Mouse (Mus musculus) adrenal gland, adult 2 months (tissue): ENCODE data around the gene Gm3453. TPM values are rescaled to one million over a fixed set of nuclear protein-coding genes. Genes with fewer than 3 reads are reported as not detected.
"Not testable (repeated sequence)": the region's sequence is repeated elsewhere in the genome, so short reads cannot be mapped to it uniquely, and the experiment has no call there.

Experiments used
- DNase-seq: peaks from one replicate; pipeline ENCODE4 v3.0.0; 2021
- long read RNA-seq: library from polyadenylated mRNA; stranded (forward); transcript quantifications from one replicate; pipeline ENCODE4 v2.0.0, GENCODE M21; 2021
- polyA plus RNA-seq: library from polyadenylated mRNA; depleted of rRNA; stranded (reverse); fragments of >200 nt; gene quantifications from 2 replicates; pipeline ENCODE4 v1.2.3, GENCODE M21; 2012; rRNA removed
- total RNA-seq, 2 experiments: library from RNA; stranded (reverse); gene quantifications; 2 replicates each; pipeline ENCODE4 v1.2.3; 2021

Gm3453 gene
- total RNA-seq: not detected
- polyA plus RNA-seq: not detected in 2 replicates
- long read RNA-seq: 0 reads

DNA sequence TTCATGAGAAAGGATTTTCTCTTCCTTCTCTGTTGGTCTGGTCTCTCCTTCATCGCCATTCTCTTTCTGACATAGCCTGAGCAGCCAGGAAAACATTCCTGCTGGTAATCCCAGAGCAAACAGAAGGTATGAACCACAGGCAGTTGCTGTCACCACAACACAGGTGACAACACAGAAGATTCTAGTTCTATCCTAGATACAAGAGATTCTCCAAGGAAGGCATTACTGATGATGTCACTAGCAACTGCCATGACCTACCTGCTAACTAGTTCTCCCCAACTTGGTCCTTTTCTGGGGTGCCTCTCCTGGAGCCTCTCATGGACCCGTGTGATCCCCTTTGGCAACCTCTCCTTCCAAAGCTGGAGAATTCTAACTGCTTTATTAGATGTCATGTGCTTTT, at the start of gene Gm3453:
TSS of gene Gm3453 (minus strand) at position 101 of the 400 bp plus-strand sequence.
- not testable (repeated sequence) for DNase-seq

GRCm38 (mm10) chr14:5987136-5987535, 8.2 kb upstream of the Gm3453 start:
- not testable (repeated sequence) for DNase-seq

DNA sequence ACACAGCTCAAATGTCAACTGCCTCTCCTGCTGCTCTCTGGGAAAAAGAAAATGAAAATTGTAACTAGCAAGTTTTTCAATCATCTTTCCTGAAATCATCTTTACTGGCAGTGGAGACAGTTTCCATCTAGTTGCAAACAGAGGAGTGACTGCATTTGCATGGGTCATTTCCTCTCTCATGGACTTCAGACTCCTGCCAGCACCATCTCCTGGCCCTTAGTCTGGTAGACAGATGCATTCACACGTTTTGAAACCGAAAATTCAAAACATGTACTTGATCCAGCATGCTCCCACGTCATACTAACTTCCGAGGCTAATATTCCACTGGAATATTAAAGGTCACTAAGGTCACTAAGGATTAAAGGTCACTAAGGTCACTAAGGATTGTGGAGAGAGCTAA, 16.5 kb downstream of the Gm3453 start:
- not testable (repeated sequence) for DNase-seq

- peak; percentile 29 for DNase-seq
These were observed 17.3 kb downstream of the Gm3453 start, which contains the start of gene Gm3248 for GRCm38 (mm10) chr14:5961635-5962034. Gm3248 (minus strand) TSS chr14:5961745.

DNA sequence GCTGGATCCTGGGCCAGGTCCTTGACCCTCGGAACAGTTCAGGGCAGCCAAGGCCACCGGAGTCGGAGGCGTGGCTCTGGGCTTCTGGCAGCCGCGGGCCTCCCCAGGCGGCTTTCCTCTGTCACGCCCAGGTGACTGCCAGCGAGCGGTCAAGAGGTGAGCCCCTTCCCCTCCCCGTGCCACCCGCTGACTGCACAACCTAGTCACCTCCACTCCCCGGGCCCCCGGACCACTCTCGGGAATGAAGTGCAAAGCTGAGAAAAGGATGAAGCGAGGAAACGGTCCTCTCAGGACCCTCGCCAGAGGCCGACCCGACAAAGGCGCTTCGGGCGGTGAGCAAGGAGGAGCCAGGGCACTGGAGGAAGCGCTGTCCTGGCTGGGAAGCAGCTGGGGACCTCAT, 17.8 kb downstream of the Gm3453 start:
- DNase-seq: peak; percentile 18

- DNase-seq: not testable (repeated sequence)
These were observed 18.5 kb downstream of the Gm3453 start for GRCm38 (mm10) chr14:5960479-5960878.

DNA sequence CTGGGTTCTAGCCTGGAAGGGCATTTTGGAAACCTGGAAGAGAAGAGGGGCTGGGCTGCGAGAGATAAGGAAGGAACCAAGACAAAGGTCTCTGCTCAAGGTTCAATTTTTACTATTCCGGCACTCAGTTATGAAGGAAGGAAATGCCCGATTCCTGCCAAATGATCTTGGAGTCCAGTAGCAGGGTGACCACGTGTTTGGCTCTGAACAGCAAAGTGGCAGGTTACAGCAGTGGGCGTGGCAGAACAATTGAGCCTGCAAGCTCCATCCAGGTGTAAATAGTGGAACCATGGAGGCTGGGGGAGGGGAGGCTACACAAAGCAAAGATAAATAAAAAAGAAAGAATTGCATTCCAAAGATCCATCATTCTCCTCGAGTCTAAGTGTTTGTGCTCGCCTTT, 55.7 kb downstream of the Gm3453 start:
- DNase-seq: not testable (repeated sequence)

Other genes with a start within 250 kb of the Gm3453 start
- gene Gm3373, start 237.6 kb downstream of the Gm3453 start, total RNA-seq: not detected
- not detected in 2 replicates for gene Gm3373, start 237.6 kb downstream of the Gm3453 start, polyA plus RNA-seq
- not detected for gene Gm3383, start 171.2 kb downstream of the Gm3453 start, total RNA-seq
- gene Gm3383, start 171.2 kb downstream of the Gm3453 start, polyA plus RNA-seq: not detected in 2 replicates
- gene Gm3424, start 148.8 kb downstream of the Gm3453 start, total RNA-seq: not detected
- not detected in 2 replicates for gene Gm3424, start 148.8 kb downstream of the Gm3453 start, polyA plus RNA-seq
- not detected for gene Gm8237, start 98.8 kb downstream of the Gm3453 start, total RNA-seq
- 0.06 TPM in 1 of 2 replicates, not detected in the other for gene Gm8237, start 98.8 kb downstream of the Gm3453 start, polyA plus RNA-seq
- gene Gm3248, start 17.4 kb downstream of the Gm3453 start, total RNA-seq: not detected
- not detected in 2 replicates for gene Gm3248, start 17.4 kb downstream of the Gm3453 start, polyA plus RNA-seq
- not detected for gene Gm6337, start 79.1 kb upstream of the Gm3453 start, total RNA-seq
- not detected in 2 replicates for gene Gm6337, start 79.1 kb upstream of the Gm3453 start, polyA plus RNA-seq
- gene Gm8206, start 114.8 kb upstream of the Gm3453 start, total RNA-seq: under 1 TPM in 1 of 2 experiments, not detected in 1; 0.24 TPM
- gene Gm8206, start 114.8 kb upstream of the Gm3453 start, polyA plus RNA-seq: 0.09 TPM in 1 of 2 replicates, not detected in the other
- gene Gm3468, start 129.5 kb upstream of the Gm3453 start, total RNA-seq: not detected
- gene Gm3468, start 129.5 kb upstream of the Gm3453 start, polyA plus RNA-seq: not detected in 2 replicates
- gene Gm3476, start 146.7 kb upstream of the Gm3453 start, total RNA-seq: not detected
- not detected in 2 replicates for gene Gm3476, start 146.7 kb upstream of the Gm3453 start, polyA plus RNA-seq
- gene Gm21560, start 240.2 kb upstream of the Gm3453 start, total RNA-seq: not detected
- not detected in 2 replicates for gene Gm21560, start 240.2 kb upstream of the Gm3453 start, polyA plus RNA-seq